Mouse (Mus musculus): Measurements from ENCODE around the gene Ino80d. TPM values are rescaled to one million over a fixed set of nuclear protein-coding genes. Genes with fewer than 3 reads are reported as not detected.

The Ino80d gene
- polyA plus RNA-seq, 1 experiment from 2014 or later: 8.2 TPM

Small RNA genes within 50 kb of the gene (microRNA-seq; reads per million reads assigned to microRNA genes)
- gene Gm24557 (not detected), gene Gm44468 (not detected)

Other genes starting within 250 kb of the Ino80d start
- 484 and 500 TPM in 2 replicates for gene Eef1b2, start 62.2 kb upstream of the Ino80d start, polyA plus RNA-seq (2015; fragmentation: Nextera tagmentation; extraction: Ambion mirVana)
- 160 and 161 TPM in 2 replicates for gene Ndufs1, start 62.2 kb upstream of the Ino80d start, polyA plus RNA-seq (2015; fragmentation: Nextera tagmentation; extraction: Ambion mirVana)
- 0.54 and 0.78 TPM in 2 replicates for gene Gpr1, start 99.9 kb upstream of the Ino80d start, polyA plus RNA-seq (2015; fragmentation: Nextera tagmentation; extraction: Ambion mirVana)
- gene Zdbf2, start 158.6 kb upstream of the Ino80d start, polyA plus RNA-seq (2015; fragmentation: Nextera tagmentation; extraction: Ambion mirVana): 24.8 and 31.3 TPM in 2 replicates

Data from neural tube, embryonic 15.5 days (tissue).